Mouse (Mus musculus) left cerebral cortex, postnatal 14 days (tissue): ENCODE measurements around the gene Olfr869. TPM values are rescaled to one million over a fixed set of nuclear protein-coding genes. Genes with fewer than 3 reads are reported as not detected.

Source experiments
- DNase-seq, 2 experiments: peaks; one replicate each; pipeline ENCODE4 v3.0.0; 2021 to 2022; ENCODE audit warnings: low spot score in 2 of 2, mixed read lengths in 1 of 2
- intact Hi-C: fragments of 180-260 bp; cut with DNase I; formaldehyde crosslinking; loops from one replicate; pipeline ENCODE4 v1.15.1; 2025
- long read RNA-seq, 2 experiments: library from polyadenylated mRNA; stranded (forward); transcript quantifications; one replicate each; pipeline ENCODE4 v2.0.0; 2021
- total RNA-seq, 2 experiments: library from RNA; stranded (reverse); gene quantifications; 2 replicates each; pipeline ENCODE4 v1.2.3; 2021

The Olfr869 gene
- not detected for total RNA-seq
- long read RNA-seq, experiment 1, result 0 reads
- long read RNA-seq, experiment 2, result 0 reads

DNA sequence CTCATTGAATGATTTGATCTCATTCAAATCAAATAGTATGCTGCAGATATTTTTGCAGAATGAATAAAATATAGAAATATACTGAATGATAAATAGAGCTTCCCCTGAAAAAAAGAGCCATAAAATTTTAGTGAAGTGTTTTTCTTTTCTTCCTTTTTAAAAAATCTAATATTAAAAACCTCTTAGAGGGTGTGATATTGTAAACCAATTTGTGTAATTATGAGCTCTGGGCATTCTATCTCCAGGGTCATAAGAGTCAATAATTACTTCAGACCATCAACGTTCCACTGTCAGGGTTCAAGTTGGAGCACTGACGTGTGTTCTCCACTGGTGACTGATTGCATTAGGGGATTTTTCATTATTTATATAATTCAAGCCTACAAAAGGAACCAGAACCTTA lies at the start of gene Olfr869:
TSS of gene Olfr869 (plus strand) at position 301 of the 400 bp plus-strand sequence.
- intact Hi-C loops, result no loop called here

DNA sequence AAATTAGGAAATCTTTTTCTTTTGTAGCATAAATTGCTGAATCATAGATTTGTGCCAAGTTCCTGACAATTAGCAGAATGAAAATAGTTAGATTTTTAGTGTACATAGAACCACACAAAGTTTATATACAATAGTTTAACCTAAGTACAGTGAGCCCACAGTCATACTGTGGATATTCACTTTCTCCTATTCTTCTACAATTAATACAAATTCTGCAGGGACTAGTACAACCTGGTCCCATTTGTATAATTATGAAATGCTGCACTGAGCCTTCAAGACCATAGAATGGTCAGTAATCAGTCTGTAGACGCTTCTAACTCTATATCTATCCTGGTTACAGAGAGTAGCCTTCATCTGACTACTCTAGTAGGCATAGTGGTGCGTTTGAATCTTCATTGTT lies 30.5 kb upstream of the Olfr869 start, which contains the start of gene Olfr868:
TSS of gene Olfr868 (plus strand) at position 301 of the 400 bp plus-strand sequence.
- intact Hi-C loops, result no loop called here
- DNase-seq, result no peak

More for the DNA sequence above, at the start of gene Olfr869:
- no peak for DNase-seq

DNA sequence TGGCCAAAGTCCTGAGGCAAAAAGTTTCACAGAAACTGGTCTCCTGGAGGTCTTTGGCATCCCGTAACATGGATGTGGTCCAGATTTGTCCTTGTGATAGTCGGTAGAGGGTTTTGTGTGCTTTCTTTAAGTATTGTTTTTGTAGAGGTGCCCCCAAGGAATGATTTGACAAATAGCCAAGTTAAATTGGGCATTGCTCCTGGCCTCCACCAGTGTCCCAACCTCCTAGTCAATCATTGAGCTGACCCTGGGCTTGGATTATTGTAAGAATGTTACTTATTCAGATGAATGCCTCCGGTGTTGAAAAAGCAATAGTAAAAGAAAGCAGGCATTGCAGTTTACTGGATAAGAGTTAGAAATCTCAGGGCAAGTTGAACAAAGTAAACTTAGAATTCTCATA lies 20.9 kb downstream of the Olfr869 start:
- intact Hi-C loops, result no loop called here

DNA sequence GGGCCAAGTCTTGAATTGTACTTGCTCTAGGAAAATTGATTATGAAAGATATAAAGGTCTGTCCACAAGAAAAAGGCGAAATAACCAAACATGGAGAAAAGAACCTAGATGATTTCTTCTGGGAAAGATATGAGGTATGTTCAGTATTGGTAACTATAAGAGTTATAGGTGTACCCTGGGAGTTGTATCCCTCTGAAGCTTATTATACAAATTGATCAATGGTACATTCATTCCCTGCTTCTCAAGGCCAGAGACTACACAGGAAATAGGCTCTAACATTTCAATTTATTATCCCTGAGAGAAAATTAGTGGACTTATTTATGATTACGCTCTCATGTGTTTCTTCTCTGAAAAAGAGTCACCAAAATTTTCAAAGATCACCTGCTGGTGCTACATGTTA lies 45.1 kb downstream of the Olfr869 start, which contains the start of gene Olfr870:
TSS of gene Olfr870 (minus strand) at position 101 of the 400 bp plus-strand sequence.
- intact Hi-C loops, result no loop called here
- DNase-seq, result no peak

More for the DNA sequence above, 20.9 kb downstream of the Olfr869 start:
- DNase-seq, result no peak

DNA sequence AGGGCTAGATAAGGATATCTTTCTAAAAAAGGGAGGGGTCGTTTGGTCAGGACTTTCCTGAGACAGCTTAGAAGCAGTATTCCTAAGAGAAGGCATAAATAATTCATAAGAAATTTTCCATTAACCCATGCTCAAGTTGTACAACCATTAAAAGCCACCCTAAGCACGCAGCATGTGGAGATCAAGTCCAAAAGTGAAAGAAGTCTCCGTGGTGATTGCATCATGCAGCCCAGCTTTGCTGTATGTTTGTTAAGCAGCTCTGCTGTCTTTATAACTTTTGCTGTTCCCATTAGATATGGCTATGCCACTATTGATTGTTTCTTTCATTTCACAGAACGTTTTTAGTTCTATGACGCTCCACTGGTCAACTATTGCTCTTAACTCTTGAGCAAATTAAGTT lies 50.7 kb downstream of the Olfr869 start:
- no peak for DNase-seq
- intact Hi-C loops, result no loop called here

Other genes with a start within 250 kb of the Olfr869 start
- gene Olfr862, start 241.0 kb upstream of the Olfr869 start, total RNA-seq, result not detected
- gene Olfr77, start 212.1 kb upstream of the Olfr869 start, total RNA-seq, result not detected
- gene Olfr866, start 101.0 kb upstream of the Olfr869 start, total RNA-seq, result not detected
- not detected for gene Olfr867, start 71.4 kb upstream of the Olfr869 start, total RNA-seq
- not detected for gene Olfr868, start 30.4 kb upstream of the Olfr869 start, total RNA-seq
- gene Olfr870, start 45.0 kb downstream of the Olfr869 start, total RNA-seq, result not detected
- gene Olfr871, start 83.2 kb downstream of the Olfr869 start, total RNA-seq, result not detected
- not detected for gene Olfr872, start 108.1 kb downstream of the Olfr869 start, total RNA-seq
- gene Olfr39, start 153.3 kb downstream of the Olfr869 start, total RNA-seq, result not detected
- gene Olfr873, start 169.5 kb downstream of the Olfr869 start, total RNA-seq, result not detected
- not detected for gene Olfr18, start 207.1 kb downstream of the Olfr869 start, total RNA-seq